Mouse (Mus musculus) cerebellum, adult 2 months (tissue): ENCODE results near the gene Dus4l.

Source experiments
- CTCF ChIP-seq: fragments of 200-500 bp; IDR thresholded peaks from 2 replicates; pipeline ENCODE4 v1.5.1; 2011; ENCODE audit warnings: low read depth, mild to moderate bottlenecking, control low read depth, low read length, moderate library complexity, borderline replicate concordance; ENCODE audit not compliant: insufficient read depth
- POLR2A ChIP-seq: fragments of 200-500 bp; IDR thresholded peaks from 2 replicates; pipeline ENCODE4 v1.6.1; 2011; ENCODE audit warnings: low read length, control low read depth, borderline replicate concordance; ENCODE audit not compliant: insufficient read depth

- no peak for TF ChIP-seq CTCF
- no peak for TF ChIP-seq POLR2A
Measured at GRCm38 (mm10) chr12:31667187-31667586, 12.6 kb upstream of the Dus4l start.
